Mouse (Mus musculus): ENCODE data around the gene Dkkl1. TPM values are rescaled to one million over a fixed set of nuclear protein-coding genes. Genes with fewer than 3 reads are reported as not detected.

The Dkkl1 gene
- polyA plus RNA-seq, 1 experiment: 0.07 TPM

DNA sequence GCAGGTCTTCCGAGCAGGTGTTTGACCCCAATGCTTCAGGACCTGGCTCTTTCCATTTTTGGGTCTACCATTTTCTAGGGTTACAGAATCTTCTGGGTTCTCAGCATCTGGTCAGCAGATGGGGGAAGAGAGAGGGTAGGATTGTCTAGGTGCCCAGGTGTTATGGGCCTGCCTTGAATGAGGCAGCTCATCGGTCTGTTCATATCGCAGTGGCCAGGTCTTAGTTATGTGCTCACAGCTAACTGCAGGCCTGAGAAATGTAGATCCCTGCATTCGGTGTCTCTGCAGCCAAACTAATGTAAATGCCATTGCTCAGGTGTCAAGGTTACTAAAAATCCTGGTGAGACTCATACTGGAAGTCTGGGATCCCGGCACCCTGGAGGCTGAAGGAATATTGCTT lies 14.5 kb upstream of the Dkkl1 start:
- H3K4me3 ChIP-seq (ENCODE audit: insufficient read depth, poor library complexity, severe bottlenecking): no peak overlapping the region
- no peak overlapping the region for H3ac ChIP-seq (ENCODE audit: control insufficient read depth, insufficient read length, low read depth)
- no peaks in the 10 kb centered on the region for H3K79me2 ChIP-seq (ENCODE audit: control insufficient read depth, insufficient read depth)
- peaks cover 20% of the 10 kb centered on the region for H3K36me3 ChIP-seq (ENCODE audit: control insufficient read depth, insufficient read depth)
- no peaks in the 10 kb centered on the region for H3K27me3 ChIP-seq (ENCODE audit: control insufficient read depth, insufficient read depth, insufficient read length)
- H3K79me3 ChIP-seq (ENCODE audit: low read depth): no peaks in the 10 kb centered on the region
- TF ChIP-seq CTCF (IDR thresholded peaks at IDR 0.05; ENCODE audit: control insufficient read depth, insufficient read depth, insufficient read length): no peak
- no peak for TF ChIP-seq FOSL1 (IDR thresholded peaks at IDR 0.05; ENCODE audit: insufficient read depth, low read length, poor library complexity, severe bottlenecking)
- TF ChIP-seq USF1 (IDR thresholded peaks at IDR 0.05; ENCODE audit: low read depth): no peak
- TF ChIP-seq CEBPB (IDR thresholded peaks at IDR 0.05; ENCODE audit: low read depth): no peak
- TF ChIP-seq MYOD1 (IDR thresholded peaks at IDR 0.05; ENCODE audit: control insufficient read depth, insufficient read length, low read depth): no peak
- no peak for TF ChIP-seq MYOG (IDR thresholded peaks at IDR 0.05; ENCODE audit: control insufficient read depth, extremely low read depth, insufficient read length)
- no peak for TF ChIP-seq MAX (IDR thresholded peaks at IDR 0.05)

- H3K79me2 ChIP-seq (ENCODE audit: control insufficient read depth, insufficient read depth): no peaks in the 10 kb centered on the region
These were observed 12.9 kb upstream of the Dkkl1 start for GRCm38 (mm10) chr7:45224826-45225225.

DNA sequence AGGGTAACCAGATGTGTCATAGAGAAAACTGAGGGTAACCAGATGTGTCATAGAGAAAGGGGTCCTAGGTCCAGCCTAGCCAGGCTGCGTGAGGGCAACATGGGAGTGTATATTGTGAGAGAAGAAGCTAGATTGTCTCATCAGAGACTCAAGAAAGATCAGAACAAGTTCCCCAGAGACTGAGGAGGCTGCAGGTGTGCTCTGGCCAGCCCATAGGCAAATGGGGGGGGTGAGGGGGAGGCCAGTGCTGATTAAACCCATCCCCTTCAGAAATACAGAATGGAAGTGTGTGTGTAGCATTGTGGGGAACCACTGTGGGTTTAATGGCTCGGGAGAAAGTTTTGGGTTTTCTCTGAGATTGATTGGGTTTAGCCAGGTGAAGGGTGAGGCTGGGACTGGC lies 9.7 kb upstream of the Dkkl1 start:
- Histone ChIP-seq H3K79me3 (ENCODE audit: low read depth) (peaks cover 2% of the 10 kb centered on the region), H3K27me3 (ENCODE audit: control insufficient read depth, insufficient read depth, insufficient read length) (no peaks in the 10 kb centered on the region), H3K4me3 (ENCODE audit: insufficient read depth, poor library complexity, severe bottlenecking) (no peak overlapping the region), H3ac (ENCODE audit: control insufficient read depth, insufficient read length, low read depth) (no peak overlapping the region), H3K79me2 (ENCODE audit: control insufficient read depth, insufficient read depth) (peaks cover 8% of the 10 kb centered on the region), H3K36me3 (ENCODE audit: control insufficient read depth, insufficient read depth) (peaks cover 4% of the 10 kb centered on the region)
- TF ChIP-seq MAX (IDR thresholded peaks at IDR 0.05) (no peak), CEBPB (IDR thresholded peaks at IDR 0.05; ENCODE audit: low read depth) (no peak), FOSL1 (IDR thresholded peaks at IDR 0.05; ENCODE audit: insufficient read depth, low read length, poor library complexity, severe bottlenecking) (no peak), MYOD1 (IDR thresholded peaks at IDR 0.05; ENCODE audit: control insufficient read depth, insufficient read length, low read depth) (no peak), USF1 (IDR thresholded peaks at IDR 0.05; ENCODE audit: low read depth) (no peak), MYOG (IDR thresholded peaks at IDR 0.05; ENCODE audit: control insufficient read depth, extremely low read depth, insufficient read length) (no peak), CTCF (IDR thresholded peaks at IDR 0.05; ENCODE audit: control insufficient read depth, insufficient read depth, insufficient read length) (no peak)

More at GRCm38 (mm10) chr7:45224826-45225225, 12.9 kb upstream of the Dkkl1 start:
- Histone ChIP-seq H3K27me3 (ENCODE audit: control insufficient read depth, insufficient read depth, insufficient read length) (no peaks in the 10 kb centered on the region), H3K79me3 (ENCODE audit: low read depth) (no peaks in the 10 kb centered on the region), H3K4me3 (ENCODE audit: insufficient read depth, poor library complexity, severe bottlenecking) (no peak overlapping the region), H3K36me3 (ENCODE audit: control insufficient read depth, insufficient read depth) (peaks cover 20% of the 10 kb centered on the region), H3ac (ENCODE audit: control insufficient read depth, insufficient read length, low read depth) (no peak overlapping the region)
- TF ChIP-seq FOSL1 (IDR thresholded peaks at IDR 0.05; ENCODE audit: insufficient read depth, low read length, poor library complexity, severe bottlenecking): no peak
- no peak for TF ChIP-seq USF1 (IDR thresholded peaks at IDR 0.05; ENCODE audit: low read depth)
- TF ChIP-seq MYOD1 (IDR thresholded peaks at IDR 0.05; ENCODE audit: control insufficient read depth, insufficient read length, low read depth): no peak
- no peak for TF ChIP-seq MAX (IDR thresholded peaks at IDR 0.05)
- TF ChIP-seq MYOG (IDR thresholded peaks at IDR 0.05; ENCODE audit: control insufficient read depth, extremely low read depth, insufficient read length): no peak
- TF ChIP-seq CEBPB (IDR thresholded peaks at IDR 0.05; ENCODE audit: low read depth): no peak
- no peak for TF ChIP-seq CTCF (IDR thresholded peaks at IDR 0.05; ENCODE audit: control insufficient read depth, insufficient read depth, insufficient read length)

GRCm38 (mm10) chr7:45216442-45217183 lies 4.7 kb upstream of the Dkkl1 start:
- peak overlapping the region; percentile 94 for H3ac ChIP-seq (ENCODE audit: control insufficient read depth, insufficient read length, low read depth)
- H3K27me3 ChIP-seq (ENCODE audit: control insufficient read depth, insufficient read depth, insufficient read length): no peaks in the 10 kb centered on the region
- no peak for TF ChIP-seq FOSL1 (IDR thresholded peaks at IDR 0.05; ENCODE audit: insufficient read depth, low read length, poor library complexity, severe bottlenecking)
- TF ChIP-seq MYOG (IDR thresholded peaks at IDR 0.05; ENCODE audit: control insufficient read depth, extremely low read depth, insufficient read length): no peak
- no peak for TF ChIP-seq CEBPB (IDR thresholded peaks at IDR 0.05; ENCODE audit: low read depth)
- TF ChIP-seq CTCF (IDR thresholded peaks at IDR 0.05; ENCODE audit: control insufficient read depth, insufficient read depth, insufficient read length): no peak
- no peak for TF ChIP-seq MYOD1 (IDR thresholded peaks at IDR 0.05; ENCODE audit: control insufficient read depth, insufficient read length, low read depth)
- TF ChIP-seq MAX (IDR thresholded peaks at IDR 0.05): no peak
- no peak for TF ChIP-seq USF1 (IDR thresholded peaks at IDR 0.05; ENCODE audit: low read depth)
- peaks cover 17% of the 10 kb centered on the region for H3K79me2 ChIP-seq (ENCODE audit: control insufficient read depth, insufficient read depth)
- H3K4me3 ChIP-seq (ENCODE audit: insufficient read depth, poor library complexity, severe bottlenecking): peak overlapping the region; percentile 46
- H3K36me3 ChIP-seq (ENCODE audit: control insufficient read depth, insufficient read depth): no peaks in the 10 kb centered on the region
- peaks cover 2% of the 10 kb centered on the region for H3K79me3 ChIP-seq (ENCODE audit: low read depth)

GRCm38 (mm10) chr7:45215673-45216441 lies 3.9 kb upstream of the Dkkl1 start, which contains the start of gene Tead2:
TSS of gene Tead2 (plus strand) at chr7:45215753.
- no peaks in the 10 kb centered on the region for H3K36me3 ChIP-seq (ENCODE audit: control insufficient read depth, insufficient read depth)
- H3K27me3 ChIP-seq (ENCODE audit: control insufficient read depth, insufficient read depth, insufficient read length): no peaks in the 10 kb centered on the region
- peaks cover 2% of the 10 kb centered on the region for H3K79me3 ChIP-seq (ENCODE audit: low read depth)
- TF ChIP-seq FOSL1 (IDR thresholded peaks at IDR 0.05; ENCODE audit: insufficient read depth, low read length, poor library complexity, severe bottlenecking): no peak
- TF ChIP-seq MAX (IDR thresholded peaks at IDR 0.05): peak; percentile 19
- no peak for TF ChIP-seq MYOG (IDR thresholded peaks at IDR 0.05; ENCODE audit: control insufficient read depth, extremely low read depth, insufficient read length)
- no peak for TF ChIP-seq MYOD1 (IDR thresholded peaks at IDR 0.05; ENCODE audit: control insufficient read depth, insufficient read length, low read depth)
- TF ChIP-seq USF1 (IDR thresholded peaks at IDR 0.05; ENCODE audit: low read depth): no peak
- no peak for TF ChIP-seq CEBPB (IDR thresholded peaks at IDR 0.05; ENCODE audit: low read depth)
- TF ChIP-seq CTCF (IDR thresholded peaks at IDR 0.05; ENCODE audit: control insufficient read depth, insufficient read depth, insufficient read length): no peak
- peak within 1 kb of the TSS; percentile 46 for H3K4me3 ChIP-seq (ENCODE audit: insufficient read depth, poor library complexity, severe bottlenecking)
- peaks cover 17% of the 10 kb centered on the region for H3K79me2 ChIP-seq (ENCODE audit: control insufficient read depth, insufficient read depth)
- H3ac ChIP-seq (ENCODE audit: control insufficient read depth, insufficient read length, low read depth): peak within 1 kb of the TSS; percentile 94
